Mouse (Mus musculus): ENCODE data around the gene Gm49366.

DNA sequence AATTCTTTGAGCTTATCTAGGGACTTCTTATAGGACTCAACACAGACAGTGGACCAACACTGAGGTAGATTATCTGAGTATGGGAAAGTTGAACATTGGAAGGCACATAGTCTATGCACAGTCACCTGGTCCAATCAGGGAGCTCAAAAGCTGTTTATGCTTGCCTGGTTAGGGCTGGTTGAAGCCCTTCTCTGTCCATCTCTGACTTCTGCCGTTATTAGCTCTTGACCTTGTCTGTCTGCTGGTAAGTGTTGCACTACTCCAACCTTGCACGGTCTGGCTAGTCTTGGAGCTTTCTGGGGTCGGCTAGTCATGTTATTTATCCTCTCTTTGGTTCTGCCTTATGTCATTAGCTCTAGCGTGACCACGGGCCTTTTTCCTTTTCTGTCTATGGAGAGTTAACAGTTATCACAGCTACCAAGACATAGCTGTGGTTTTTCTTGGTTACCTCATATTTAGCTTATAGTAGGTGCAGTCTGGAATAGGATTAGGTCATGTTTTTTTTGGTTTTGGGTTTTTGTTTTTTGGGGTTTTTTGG is 13.3 kb downstream of the Gm49366 start, which contains the start of gene Acot3:
- TF ChIP-seq MYOG (IDR thresholded peaks at IDR 0.05; ENCODE audit: control insufficient read depth in 1 of 3, insufficient read depth in 1 of 3, insufficient read length in 2 of 3, low read depth in 2 of 3), result no peak
- no peak for TF ChIP-seq MAX (IDR thresholded peaks at IDR 0.05; ENCODE audit: low read depth)
- no peak for TF ChIP-seq POLR2AphosphoS2 (IDR thresholded peaks at IDR 0.05; ENCODE audit: insufficient read length, low read depth)
- TF ChIP-seq POLR2A (IDR thresholded peaks at IDR 0.05; ENCODE audit: insufficient read length, low read depth), result no peak
- no peak for TF ChIP-seq E2F4 (IDR thresholded peaks at IDR 0.05; ENCODE audit: insufficient read depth)
- TF ChIP-seq TCF12 (IDR thresholded peaks at IDR 0.05; ENCODE audit: insufficient read depth, poor library complexity, severe bottlenecking), result no peak
- TF ChIP-seq USF1 (IDR thresholded peaks at IDR 0.05; ENCODE audit: low read depth), result no peak
- TF ChIP-seq CEBPB (IDR thresholded peaks at IDR 0.05; ENCODE audit: insufficient read depth, poor library complexity, severe bottlenecking), result no peak
- no peak for TF ChIP-seq MYOD1 (IDR thresholded peaks at IDR 0.05; ENCODE audit: control insufficient read depth in 1 of 3, insufficient read length in 2 of 3, low read depth in 2 of 3)
- no peak for TF ChIP-seq SRF (IDR thresholded peaks at IDR 0.05; ENCODE audit: control insufficient read depth, insufficient read length, low read depth)
- no peak for TF ChIP-seq REST (IDR thresholded peaks at IDR 0.05; ENCODE audit: insufficient read depth, insufficient read length)
- TF ChIP-seq TCF3 (IDR thresholded peaks at IDR 0.05; ENCODE audit: insufficient read length, low read depth), result no peak

All from myocyte (in vitro differentiated cells).